Mouse (Mus musculus): Measurements from ENCODE around the gene Rabgap1l. TPM values are rescaled to one million over a fixed set of nuclear protein-coding genes. Genes with fewer than 3 reads are reported as not detected.
A peak's percentile ranks its signal among the peaks of the same experiment; 100 is the strongest.

The Rabgap1l gene
- polyA plus RNA-seq, 1 experiment from 2014 or later = 24.0 TPM

- H3K36me3 ChIP-seq = no peaks in the 10 kb centered on the region
- ATAC-seq (ENCODE audit: insufficient read depth, low FRiP score, low read depth) = no peak
- H3K27ac ChIP-seq = no peak overlapping the region
- H3K4me2 ChIP-seq = peak overlapping the region; percentile 64
- no peaks in the 10 kb centered on the region for H3K9me3 ChIP-seq
- H3K4me1 ChIP-seq = no peaks in the 10 kb centered on the region
- no peak overlapping the region for H3K9ac ChIP-seq
- WGBS = 35% methylated on average over 11 of the region's 13 CpGs
- H3K27me3 ChIP-seq (replicated peaks) = no peaks in the 10 kb centered on the region
- H3K4me3 ChIP-seq (replicated peaks) = peak overlapping the region; percentile 39
Observed at GRCm38 (mm10) chr1:160351146-160351879, 441.7 kb downstream of the Rabgap1l start.

- Histone ChIP-seq H3K4me1 (no peaks in the 10 kb centered on the region), H3K4me3 (replicated peaks) (no peak overlapping the region), H3K4me2 (no peak overlapping the region), H3K27ac (no peak overlapping the region), H3K27me3 (replicated peaks) (no peaks in the 10 kb centered on the region), H3K36me3 (no peaks in the 10 kb centered on the region), H3K9ac (no peak overlapping the region), H3K9me3 (no peaks in the 10 kb centered on the region)
- no peak for ATAC-seq (ENCODE audit: insufficient read depth, low FRiP score, low read depth)
- 77% methylated on average over 2 of the region's 2 CpGs for WGBS
Observed at GRCm38 (mm10) chr1:160340653-160341052, 452.4 kb downstream of the Rabgap1l start.

GRCm38 (mm10) chr1:160339374-160339773 is 453.6 kb downstream of the Rabgap1l start:
- H3K9ac ChIP-seq = no peak overlapping the region
- H3K9me3 ChIP-seq = no peaks in the 10 kb centered on the region
- no peak overlapping the region for H3K4me3 ChIP-seq (replicated peaks)
- H3K27ac ChIP-seq = no peak overlapping the region
- no peak overlapping the region for H3K4me2 ChIP-seq
- H3K27me3 ChIP-seq (replicated peaks) = no peaks in the 10 kb centered on the region
- H3K36me3 ChIP-seq = no peaks in the 10 kb centered on the region
- H3K4me1 ChIP-seq = no peaks in the 10 kb centered on the region
- WGBS = 61% methylated on average over 4 of the region's 4 CpGs
- ATAC-seq (ENCODE audit: insufficient read depth, low FRiP score, low read depth) = no peak

GRCm38 (mm10) chr1:160334791-160335190 is 458.2 kb downstream of the Rabgap1l start:
- 79% methylated on average over 4 of the region's 4 CpGs for WGBS
- Histone ChIP-seq H3K4me1 (no peaks in the 10 kb centered on the region), H3K36me3 (no peaks in the 10 kb centered on the region), H3K27ac (no peak overlapping the region), H3K9ac (no peak overlapping the region), H3K4me3 (replicated peaks) (no peak overlapping the region), H3K9me3 (no peaks in the 10 kb centered on the region), H3K4me2 (no peak overlapping the region), H3K27me3 (replicated peaks) (no peaks in the 10 kb centered on the region)
- ATAC-seq (ENCODE audit: insufficient read depth, low FRiP score, low read depth) = no peak

GRCm38 (mm10) chr1:160330828-160331227 is 462.2 kb downstream of the Rabgap1l start:
- Histone ChIP-seq H3K9me3 (no peaks in the 10 kb centered on the region), H3K27ac (no peak overlapping the region), H3K4me1 (no peaks in the 10 kb centered on the region), H3K36me3 (no peaks in the 10 kb centered on the region), H3K4me2 (no peak overlapping the region), H3K4me3 (replicated peaks) (no peak overlapping the region), H3K9ac (no peak overlapping the region), H3K27me3 (replicated peaks) (no peaks in the 10 kb centered on the region)
- ATAC-seq (ENCODE audit: insufficient read depth, low FRiP score, low read depth) = no peak
- 50% methylated on average over 1 of the region's 1 CpGs for WGBS

GRCm38 (mm10) chr1:160330222-160330621 is 462.8 kb downstream of the Rabgap1l start:
- H3K27ac ChIP-seq = no peak overlapping the region
- 52% methylated on average over 2 of the region's 2 CpGs for WGBS
- no peaks in the 10 kb centered on the region for H3K4me1 ChIP-seq
- no peaks in the 10 kb centered on the region for H3K27me3 ChIP-seq (replicated peaks)
- H3K9me3 ChIP-seq = no peaks in the 10 kb centered on the region
- no peak overlapping the region for H3K4me3 ChIP-seq (replicated peaks)
- no peak overlapping the region for H3K9ac ChIP-seq
- H3K4me2 ChIP-seq = no peak overlapping the region
- H3K36me3 ChIP-seq = no peaks in the 10 kb centered on the region
- peak; percentile 43; the same call in 1 of the 2 replicates for ATAC-seq (ENCODE audit: insufficient read depth, low FRiP score, low read depth)

- no peaks in the 10 kb centered on the region for H3K27me3 ChIP-seq (replicated peaks)
Observed at GRCm38 (mm10) chr1:160329788-160330187, 463.2 kb downstream of the Rabgap1l start.

GRCm38 (mm10) chr1:160327531-160327930 is 465.5 kb downstream of the Rabgap1l start:
- no peaks in the 10 kb centered on the region for H3K4me1 ChIP-seq
- no peaks in the 10 kb centered on the region for H3K9me3 ChIP-seq
- WGBS = 75% methylated on average over 1 of the region's 1 CpGs
- H3K36me3 ChIP-seq = no peaks in the 10 kb centered on the region
- no peaks in the 10 kb centered on the region for H3K27me3 ChIP-seq (replicated peaks)
- ATAC-seq (ENCODE audit: insufficient read depth, low FRiP score, low read depth) = no peak
- no peak overlapping the region for H3K9ac ChIP-seq
- H3K27ac ChIP-seq = no peak overlapping the region
- H3K4me3 ChIP-seq (replicated peaks) = no peak overlapping the region
- no peak overlapping the region for H3K4me2 ChIP-seq

More at GRCm38 (mm10) chr1:160329788-160330187, 463.2 kb downstream of the Rabgap1l start:
- Histone ChIP-seq H3K27ac (no peak overlapping the region), H3K4me1 (no peaks in the 10 kb centered on the region), H3K4me2 (no peak overlapping the region), H3K36me3 (no peaks in the 10 kb centered on the region), H3K9ac (no peak overlapping the region), H3K4me3 (replicated peaks) (no peak overlapping the region), H3K9me3 (no peaks in the 10 kb centered on the region)
- no peak for ATAC-seq (ENCODE audit: insufficient read depth, low FRiP score, low read depth)
- WGBS = 66% methylated on average over 7 of the region's 7 CpGs

- no peaks in the 10 kb centered on the region for H3K4me1 ChIP-seq
- no peak; the same call in 1 of the 2 replicates for ATAC-seq (ENCODE audit: insufficient read depth, low FRiP score, low read depth)
- whole genome bisulfite sequencing = 35% methylated on average over 5 of the region's 5 CpGs
Observed at GRCm38 (mm10) chr1:160325542-160325941, 467.5 kb downstream of the Rabgap1l start.

GRCm38 (mm10) chr1:160320690-160321089 is 472.3 kb downstream of the Rabgap1l start:
- Histone ChIP-seq H3K4me2 (no peak overlapping the region), H3K4me3 (replicated peaks) (no peak overlapping the region), H3K9ac (no peak overlapping the region), H3K4me1 (no peaks in the 10 kb centered on the region), H3K27ac (no peak overlapping the region), H3K27me3 (replicated peaks) (no peaks in the 10 kb centered on the region), H3K36me3 (no peaks in the 10 kb centered on the region), H3K9me3 (no peaks in the 10 kb centered on the region)
- no peak for ATAC-seq (ENCODE audit: insufficient read depth, low FRiP score, low read depth)
- WGBS = 79% methylated on average over 1 of the region's 1 CpGs

More at GRCm38 (mm10) chr1:160325542-160325941, 467.5 kb downstream of the Rabgap1l start:
- Histone ChIP-seq H3K27ac (no peak overlapping the region), H3K9me3 (no peaks in the 10 kb centered on the region), H3K9ac (no peak overlapping the region), H3K27me3 (replicated peaks) (no peaks in the 10 kb centered on the region), H3K4me3 (replicated peaks) (no peak overlapping the region), H3K4me2 (no peak overlapping the region), H3K36me3 (no peaks in the 10 kb centered on the region)

- Histone ChIP-seq H3K27ac (no peak overlapping the region), H3K4me1 (no peaks in the 10 kb centered on the region), H3K9ac (no peak overlapping the region), H3K36me3 (no peaks in the 10 kb centered on the region), H3K4me3 (replicated peaks) (no peak overlapping the region), H3K9me3 (no peaks in the 10 kb centered on the region), H3K27me3 (replicated peaks) (no peaks in the 10 kb centered on the region), H3K4me2 (no peak overlapping the region)
- 0 out of 2 replicates have a peak, but pooled peaks have one; percentile 56 for ATAC-seq (ENCODE audit: insufficient read depth, low FRiP score, low read depth)
- WGBS = 67% methylated on average over 8 of the region's 8 CpGs
Observed at GRCm38 (mm10) chr1:160318057-160318725, 474.8 kb downstream of the Rabgap1l start.

- Histone ChIP-seq H3K4me3 (replicated peaks) (no peak overlapping the region), H3K27ac (no peak overlapping the region), H3K4me2 (no peak overlapping the region), H3K9ac (no peak overlapping the region), H3K36me3 (no peaks in the 10 kb centered on the region), H3K27me3 (replicated peaks) (no peaks in the 10 kb centered on the region), H3K9me3 (no peaks in the 10 kb centered on the region), H3K4me1 (no peaks in the 10 kb centered on the region)
- WGBS = 92% methylated on average over 2 of the region's 2 CpGs
- no peak for ATAC-seq (ENCODE audit: insufficient read depth, low FRiP score, low read depth)
Observed at GRCm38 (mm10) chr1:160316239-160316638, 476.8 kb downstream of the Rabgap1l start.
